Mouse (Mus musculus) gastrocnemius, adult 8-10 months (tissue): Measurements from ENCODE around the gene Usp29. TPM values are rescaled to one million over a fixed set of nuclear protein-coding genes. Genes with fewer than 3 reads are reported as not detected.
A peak's percentile ranks its signal among the peaks of the same experiment; 100 is the strongest.
"Not testable (repeated sequence)": the region's sequence is repeated elsewhere in the genome, so short reads cannot be mapped to it uniquely, and the experiment has no call there.

Source experiments
- DNase-seq, 2 experiments: peaks; one replicate each; pipeline ENCODE4 v3.0.0; 2022; ENCODE audit warnings: low spot score in 2 of 2
- microRNA-seq: library from miRNA; unstranded; fragments of <30 nt; microRNA quantifications from one replicate; pipeline ENCODE4 v1.2.0, GENCODE M21; 2022
- total RNA-seq, 4 experiments: library from RNA; stranded (reverse); gene quantifications; 2 replicates each; pipeline ENCODE4 v1.2.4; 2022

The Usp29 gene
- total RNA-seq, 4 experiments from 2014 or later: not detected

- DNase-seq: no peak
Observed at GRCm38 (mm10) chr7:6919131-6919870, 188.9 kb downstream of the Usp29 start.

- no peak for DNase-seq
Observed at GRCm38 (mm10) chr7:6923515-6923914, 193.1 kb downstream of the Usp29 start.

GRCm38 (mm10) chr7:6925926-6926730 lies 195.8 kb downstream of the Usp29 start:
- DNase-seq: no peak

- DNase-seq: no peak
Observed at GRCm38 (mm10) chr7:6926731-6926995, 196.3 kb downstream of the Usp29 start.

DNA sequence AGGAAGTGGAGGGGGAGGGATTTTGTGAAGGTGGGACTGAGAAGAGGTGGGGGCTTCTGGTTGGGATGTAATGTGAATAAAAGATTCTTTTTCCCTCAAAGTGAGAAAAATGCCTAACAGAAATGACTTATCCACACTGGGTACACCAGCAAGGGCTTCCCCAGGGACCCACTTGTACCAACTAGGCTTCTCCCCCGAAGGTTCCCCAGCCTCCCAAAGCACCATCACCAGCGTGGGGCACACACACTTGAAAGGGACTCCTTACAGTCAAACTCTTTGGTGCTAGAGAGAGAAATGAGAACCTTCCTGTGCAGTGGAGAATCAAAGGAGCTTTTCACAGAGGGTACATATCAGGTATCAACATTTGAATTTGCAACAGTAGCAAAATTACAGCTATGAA lies 198.9 kb downstream of the Usp29 start:
- no peak for DNase-seq

GRCm38 (mm10) chr7:6934741-6935140 lies 204.4 kb downstream of the Usp29 start:
- DNase-seq: no peak

- DNase-seq: peak in 1 of 2 experiments; percentile 24
Observed at GRCm38 (mm10) chr7:6937040-6937439, 206.7 kb downstream of the Usp29 start.

- no peak for DNase-seq
Observed at GRCm38 (mm10) chr7:6940761-6941231, 210.4 kb downstream of the Usp29 start.

- DNase-seq: not testable (repeated sequence)
Observed at GRCm38 (mm10) chr7:6948061-6948460, 217.7 kb downstream of the Usp29 start.

- no peak for DNase-seq
Observed at GRCm38 (mm10) chr7:6956576-6956975, 226.2 kb downstream of the Usp29 start.

GRCm38 (mm10) chr7:6958574-6958973 lies 228.2 kb downstream of the Usp29 start:
- no peak for DNase-seq

- DNase-seq: no peak
Observed at GRCm38 (mm10) chr7:6973566-6973965, 243.2 kb downstream of the Usp29 start.

DNA sequence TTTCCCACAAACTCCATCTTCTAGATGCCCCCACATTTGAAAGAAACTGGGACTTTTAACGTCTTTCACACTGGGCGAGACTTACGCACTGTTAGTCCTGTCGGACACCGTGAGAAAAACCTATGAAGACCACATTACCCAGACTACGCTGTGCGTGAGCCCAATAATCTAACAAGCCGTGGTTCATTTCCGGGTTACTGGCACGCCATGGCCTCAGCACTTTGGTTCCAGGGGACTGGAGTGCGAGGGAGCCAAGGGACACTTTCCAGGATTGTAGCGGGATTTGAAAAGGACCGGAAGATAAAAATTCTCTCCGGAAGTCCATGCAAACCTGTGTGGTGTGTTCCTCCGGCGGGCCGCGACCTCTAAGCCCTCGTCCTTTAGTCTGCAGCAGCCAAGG lies 246.5 kb downstream of the Usp29 start:
- no peak for DNase-seq

DNA sequence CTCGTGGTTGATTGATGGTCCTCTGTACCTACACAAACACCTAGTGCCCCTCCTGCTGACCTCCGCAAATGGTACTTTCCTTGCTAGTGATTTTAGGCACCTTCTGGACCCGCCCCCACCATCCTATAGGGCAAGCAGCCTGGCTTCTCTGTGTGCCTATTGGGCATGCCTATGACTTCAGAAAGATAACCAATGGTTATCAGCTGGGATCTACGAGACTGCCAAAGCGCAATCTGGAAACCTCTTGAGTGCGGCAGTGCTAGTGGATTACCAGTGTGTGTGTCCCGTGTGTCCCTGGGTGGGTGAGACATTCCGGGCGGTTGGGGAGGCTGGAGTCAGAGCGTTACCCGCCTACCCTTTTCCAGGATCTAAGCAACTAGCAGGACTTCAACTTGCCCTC lies 264.9 kb downstream of the Usp29 start, which contains the start of gene Aurkc:
Gene Aurkc, plus strand, starts transcription at position 50 of the 400 bp plus-strand sequence.
- not testable (repeated sequence) for DNase-seq

- DNase-seq: not testable (repeated sequence)
Observed at GRCm38 (mm10) chr7:6998914-6999313, 268.5 kb downstream of the Usp29 start.

DNA sequence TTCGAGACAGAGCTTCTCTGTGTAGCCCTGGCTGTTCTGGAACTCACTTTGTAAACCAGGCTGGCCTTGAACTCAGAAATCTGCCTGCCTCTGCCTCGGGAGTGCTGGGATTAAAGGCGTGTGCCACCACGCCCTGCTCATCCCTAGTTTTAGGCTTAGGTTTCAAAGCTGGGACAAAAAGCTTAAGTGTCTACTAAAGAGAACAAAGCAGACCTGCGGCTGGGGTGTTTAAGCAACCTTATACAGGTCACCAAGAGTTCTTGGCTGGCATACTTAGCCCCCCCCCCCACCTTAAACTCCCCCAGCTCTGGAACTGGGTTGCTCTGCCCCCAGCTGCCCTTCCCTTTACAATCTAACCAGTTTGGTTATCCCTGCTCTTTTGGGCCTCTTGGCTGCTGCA lies 275.1 kb downstream of the Usp29 start:
- not testable (repeated sequence) for DNase-seq

Small RNA genes lying within 50 kb of the gene (microRNA-seq; reads per million reads assigned to microRNA genes)
- not detected for gene Mir3099

Other genes with a start within 250 kb of the Usp29 start
- not detected for gene Olfr5, start 243.6 kb upstream of the Usp29 start, total RNA-seq
- not detected for gene Olfr1347, start 230.8 kb upstream of the Usp29 start, total RNA-seq
- not detected for gene Olfr1348, start 221.8 kb upstream of the Usp29 start, total RNA-seq
- not detected for gene Olfr1349, start 207.6 kb upstream of the Usp29 start, total RNA-seq
- not detected for gene Olfr1350, start 165.7 kb upstream of the Usp29 start, total RNA-seq
- gene Zim1, start 34.1 kb upstream of the Usp29 start, total RNA-seq: 1 to 10 TPM; 2.2 to 2.8 (median 2.5) TPM
- gene Peg3, start 147 bp upstream of the Usp29 start, total RNA-seq: 1 to 10 TPM; 2.0 to 3.8 (median 2.5) TPM